Mouse (Mus musculus) CH12.LX (cell line): ENCODE results near the gene Vti1a. TPM values are rescaled to one million over a fixed set of nuclear protein-coding genes. Genes with fewer than 3 reads are reported as not detected.

ENCODE experiments used
- DNase-seq: peaks from one replicate; pipeline ENCODE4 v3.0.0-alpha.2; 2013; ENCODE audit errors: extremely low read depth
- H3K27ac ChIP-seq: 2 replicates; pipeline ENCODE4 v1.5.1; 2012; ENCODE audit warnings: low read depth, mild to moderate bottlenecking, control low read depth, moderate library complexity; ENCODE audit not compliant: insufficient read depth
- H3K27me3 ChIP-seq: replicated peaks from 2 replicates; pipeline ENCODE3; 2012; ENCODE audit warnings: inconsistent platforms
- H3K36me3 ChIP-seq, 2 experiments: replicated peaks in 1 of 2; 2 replicates each; pipeline versions ENCODE3 to v1.6.1; 2012; ENCODE audit warnings: inconsistent platforms in 1 of 2, low read length in 1 of 2, mild to moderate bottlenecking in 1 of 2, mixed read lengths in 1 of 2, moderate library complexity in 1 of 2; ENCODE audit not compliant: control insufficient read depth in 1 of 2, insufficient read depth in 1 of 2
- H3K4me1 ChIP-seq, 2 experiments: 2 replicates each; pipeline ENCODE4 v1.6.1; 2012; ENCODE audit warnings: inconsistent platforms in 1 of 2, moderate library complexity in 1 of 2; ENCODE audit not compliant: insufficient read depth in 2 of 2, control insufficient read depth in 1 of 2
- H3K4me2 ChIP-seq: 2 replicates; pipeline ENCODE4 v1.6.1; 2012; ENCODE audit warnings: low read depth, mild to moderate bottlenecking, control low read depth; ENCODE audit not compliant: poor library complexity, insufficient read depth, severe bottlenecking
- H3K4me3 ChIP-seq, 3 experiments: fragments of 150-350 bp in 1 of 3; sonication (generic) in 1 of 3; replicated peaks in 1 of 3; 2 replicates each; pipeline versions ENCODE3 to v1.5.1; 2011 to 2012; ENCODE audit warnings: low read depth in 2 of 3, low read length in 2 of 3, mild to moderate bottlenecking in 2 of 3, moderate library complexity in 2 of 3, control low read depth in 1 of 3, improper control_type of control experiment in 1 of 3, inconsistent platforms in 1 of 3, mixed read lengths in 1 of 3; ENCODE audit not compliant: poor library complexity in 1 of 3
- H3K79me2 ChIP-seq: replicated peaks from 2 replicates; pipeline ENCODE4 v1.6.1; 2012; ENCODE audit warnings: mild to moderate bottlenecking, moderate library complexity; ENCODE audit not compliant: control insufficient read depth, poor library complexity, insufficient read depth, severe bottlenecking; ENCODE audit errors: extremely low read depth
- H3K9ac ChIP-seq: 2 replicates; pipeline ENCODE4 v1.6.1; 2012; ENCODE audit warnings: low read depth, mild to moderate bottlenecking, control low read depth, moderate library complexity; ENCODE audit not compliant: insufficient read depth
- H3K9me3 ChIP-seq: replicated peaks from 2 replicates; pipeline ENCODE3; 2012; ENCODE audit warnings: low read length, inconsistent platforms, mixed read lengths
- CHD1 ChIP-seq: IDR thresholded peaks from 2 replicates; pipeline ENCODE4 v1.6.1; 2012; ENCODE audit warnings: low read depth, low read length, improper control_type of control experiment, inconsistent platforms
- EP300 ChIP-seq: IDR thresholded peaks from 2 replicates; pipeline ENCODE4 v1.6.1; 2011; ENCODE audit warnings: low read length, improper control_type of control experiment
- KAT2A ChIP-seq: IDR thresholded peaks from 2 replicates; pipeline ENCODE4 v1.6.1; 2012; ENCODE audit warnings: low read length, improper control_type of control experiment, inconsistent platforms; ENCODE audit not compliant: insufficient replicate concordance
- MAFK ChIP-seq: IDR thresholded peaks from 2 replicates; pipeline ENCODE4 v1.6.1; 2011; ENCODE audit warnings: low read length, improper control_type of control experiment; ENCODE audit not compliant: insufficient replicate concordance
- MAZ ChIP-seq: IDR thresholded peaks from 2 replicates; pipeline ENCODE4 v1.6.1; 2012; ENCODE audit warnings: low read depth, mild to moderate bottlenecking, inconsistent platforms, low read length, improper control_type of control experiment, moderate library complexity
- MEF2A ChIP-seq: IDR thresholded peaks from 2 replicates; pipeline ENCODE4 v1.6.1; 2014; ENCODE audit warnings: low read depth, mild to moderate bottlenecking, inconsistent platforms, low read length, improper control_type of control experiment, borderline replicate concordance
- MXI1 ChIP-seq: IDR thresholded peaks from 2 replicates; pipeline ENCODE4 v1.6.1; 2011; ENCODE audit warnings: mild to moderate bottlenecking, low read depth, low read length, improper control_type of control experiment
- MYC ChIP-seq: IDR thresholded peaks from 2 replicates; pipeline ENCODE4 v1.6.1; 2011; ENCODE audit warnings: low read depth, mild to moderate bottlenecking, improper control_type of control experiment, low read length
- NELFE ChIP-seq: IDR thresholded peaks from 2 replicates; pipeline ENCODE4 v1.6.1; 2011; ENCODE audit warnings: low read depth, low read length, improper control_type of control experiment
- PAX5 ChIP-seq: IDR thresholded peaks from 2 replicates; pipeline ENCODE4 v1.6.1; 2012; ENCODE audit warnings: low read length, inconsistent platforms, mixed read lengths
- POLR2AphosphoS2 ChIP-seq: IDR thresholded peaks from 2 replicates; pipeline ENCODE4 v1.6.1; 2011; ENCODE audit warnings: low read depth, low read length, improper control_type of control experiment
- RAD21 ChIP-seq: IDR thresholded peaks from 2 replicates; pipeline ENCODE4 v1.6.1; 2011; ENCODE audit warnings: low read depth, mild to moderate bottlenecking, low read length, improper control_type of control experiment, moderate library complexity
- SIN3A ChIP-seq: IDR thresholded peaks from 2 replicates; pipeline ENCODE4 v1.6.1; 2012; ENCODE audit warnings: low read length, improper control_type of control experiment, inconsistent platforms
- TCF12 ChIP-seq: IDR thresholded peaks from 2 replicates; pipeline ENCODE4 v1.6.1; 2014; ENCODE audit warnings: low read depth, mild to moderate bottlenecking, inconsistent platforms, low read length, improper control_type of control experiment
- USF1 ChIP-seq: IDR thresholded peaks from 2 replicates; pipeline ENCODE4 v1.6.1; 2014; ENCODE audit warnings: low read depth, mild to moderate bottlenecking, inconsistent platforms, low read length, improper control_type of control experiment
- ZMIZ1 ChIP-seq: IDR thresholded peaks from 2 replicates; pipeline ENCODE4 v1.6.1; 2012; ENCODE audit warnings: low read depth, mild to moderate bottlenecking, inconsistent platforms, low read length, improper control_type of control experiment
- dilution Hi-C: fragments of 300-500 bp; cut with MboI; formaldehyde crosslinking; loops from 2 replicates; pipeline ENCODE4 v1.14.3; 2020; ENCODE audit warnings: low sequenced_read_pairs; ENCODE audit not compliant: extremely low pct_unique_long_range_greater_than_20kb, extremely low pct_ligation_motif_present
- in situ Hi-C: fragments of 300-500 bp; cut with MboI; formaldehyde crosslinking; loops from 3 replicates; pipeline ENCODE4 v1.14.3; 2019; ENCODE audit warnings: low sequenced_read_pairs, low pct_ligation_motif_present, low pct_unique_long_range_greater_than_20kb, mixed read lengths
- polyA plus RNA-seq: library from polyadenylated mRNA; unstranded; fragments of >175 nt; gene quantifications from 2 replicates; pipeline ENCODE4 v1.2.1, GENCODE M21; 2012; ENCODE audit warnings: low read depth; ENCODE audit not compliant: insufficient read length
- total RNA-seq, 2 experiments: library from RNA; depleted of rRNA; stranded (reverse); fragments of 300-350 nt in 1 of 2; fragments of >200 nt in 1 of 2; gene quantifications; 2 replicates each; pipeline ENCODE4 v1.2.3; 2012 to 2014

Gene Vti1a
- total and polyA plus RNA-seq, 3 experiments = 22.3 to 27.6 (median 23.5) TPM

DNA sequence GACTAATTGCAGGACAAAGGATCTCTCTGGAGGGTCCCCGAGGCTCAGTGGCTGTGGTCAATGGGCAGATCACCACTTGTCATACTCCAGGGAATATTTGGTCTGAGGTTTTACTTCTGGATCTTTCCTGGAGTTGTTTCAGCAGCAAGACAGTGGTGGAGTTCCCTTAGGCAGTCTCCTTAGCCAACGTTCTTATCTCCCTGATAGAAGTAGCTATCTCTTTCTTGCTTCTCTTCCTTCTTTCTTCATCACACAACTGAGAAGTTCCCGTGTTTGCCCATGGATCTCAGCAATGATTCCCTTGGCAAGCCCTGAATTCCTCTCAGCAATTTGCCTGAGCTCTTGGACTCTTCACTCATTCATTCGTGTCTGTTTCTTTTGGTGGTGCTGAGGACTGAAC lies 40.0 kb upstream of the Vti1a start:
- Histone ChIP-seq H3K36me3 (peaks cover 56 to 92% of the 10 kb centered on the region in 2 experiments), H3K79me2 (no peaks in the 10 kb centered on the region), H3K4me1 (peaks cover 0 to 19% of the 10 kb centered on the region in 2 experiments; a peak in 2 of 4 replicates), H3K4me3 (no peak overlapping the region), H3K9me3 (no peaks in the 10 kb centered on the region), H3K27me3 (no peaks in the 10 kb centered on the region), H3K4me2 (no peak overlapping the region), H3K9ac (no peak overlapping the region), H3K27ac (no peak overlapping the region)
- dilution Hi-C loops = no loop called here
- DNase-seq = no peak
- TF ChIP-seq TCF12 = no peak
- TF ChIP-seq USF1 = no peak
- TF ChIP-seq MYC = no peak
- no peak for TF ChIP-seq ZMIZ1
- TF ChIP-seq SIN3A = no peak
- no peak for TF ChIP-seq RAD21
- TF ChIP-seq CHD1 = no peak
- no peak for TF ChIP-seq MAFK
- TF ChIP-seq MXI1 = no peak
- TF ChIP-seq KAT2A = no peak
- no peak for TF ChIP-seq NELFE
- in situ Hi-C loops = no loop called here

DNA sequence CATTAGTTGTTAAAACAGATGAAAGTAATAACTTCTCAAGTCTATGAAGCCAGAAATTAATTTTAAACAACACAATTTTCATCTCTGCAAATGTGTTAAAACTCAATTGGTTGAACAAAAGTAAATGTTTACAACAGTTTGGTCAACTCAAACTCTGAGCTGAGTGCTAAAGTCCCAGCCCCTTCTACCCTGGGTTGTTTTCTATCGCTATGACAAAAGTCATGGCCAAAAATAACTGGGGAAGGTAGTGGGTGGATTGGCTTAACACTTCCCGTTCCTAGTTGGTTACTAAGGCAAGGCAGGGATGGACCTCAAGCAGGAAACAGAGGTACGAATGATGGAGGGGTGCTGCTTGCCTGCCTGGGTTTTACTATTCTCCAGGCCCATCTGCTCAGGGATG lies 39.3 kb upstream of the Vti1a start:
- in situ Hi-C loops = no loop called here
- H3K27ac ChIP-seq = no peak overlapping the region
- dilution Hi-C loops = no loop called here
- TF ChIP-seq MAZ = no peak
- TF ChIP-seq PAX5 = no peak
- TF ChIP-seq NELFE = no peak
- TF ChIP-seq MEF2A = no peak
- no peak for TF ChIP-seq EP300
- no peak for TF ChIP-seq POLR2AphosphoS2
- TF ChIP-seq MAFK = no peak
- H3K4me1 ChIP-seq = peaks cover 0 to 14% of the 10 kb centered on the region in 2 experiments; a peak in 2 of 4 replicates
- H3K79me2 ChIP-seq = no peaks in the 10 kb centered on the region
- H3K36me3 ChIP-seq = peaks cover 57 to 94% of the 10 kb centered on the region in 2 experiments
- H3K27me3 ChIP-seq = no peaks in the 10 kb centered on the region
- no peak overlapping the region for H3K4me3 ChIP-seq
- H3K9me3 ChIP-seq = no peaks in the 10 kb centered on the region
- no peak for DNase-seq
- H3K9ac ChIP-seq = no peak overlapping the region
- H3K4me2 ChIP-seq = no peak overlapping the region
